Mouse (Mus musculus) liver, postnatal 0 days (tissue): ENCODE results near the gene Cyp4a31. TPM values are rescaled to one million over a fixed set of nuclear protein-coding genes. Genes with fewer than 3 reads are reported as not detected.
A peak's percentile ranks its signal among the peaks of the same experiment; 100 is the strongest.
"Not testable (repeated sequence)": the region's sequence is repeated elsewhere in the genome, so short reads cannot be mapped to it uniquely, and the experiment has no call there.

Experiments
- ATAC-seq: fragments of 200-750 bp; cut with Nextera tagmentation; 2 replicates; pipeline ENCODE4 v1.8.0; 2017; ENCODE audit warnings: mild to moderate bottlenecking, moderate library complexity
- DNase-seq: peaks from one replicate; pipeline ENCODE4 v3.0.0-alpha.2; 2016
- H3K27ac ChIP-seq: fragments of 300-500 bp; sonication (generic); 2 replicates; pipeline ENCODE4 v1.5.1; 2014; ENCODE audit warnings: antibody characterized with exemption, moderate library complexity, mild to moderate bottlenecking, low read depth
- H3K27me3 ChIP-seq: fragments of 300-500 bp; sonication (generic); 2 replicates; pipeline ENCODE4 v1.6.1; 2014; ENCODE audit warnings: low read length, control low read depth, mixed read lengths; ENCODE audit not compliant: insufficient read depth
- H3K36me3 ChIP-seq: fragments of 300-500 bp; sonication (generic); replicated peaks from 2 replicates; pipeline ENCODE4 v1.6.1; 2014; ENCODE audit warnings: mild to moderate bottlenecking, control low read depth, low read length, moderate library complexity, mixed read lengths; ENCODE audit not compliant: insufficient read depth
- H3K4me1 ChIP-seq: fragments of 300-500 bp; sonication (generic); 2 replicates; pipeline ENCODE4 v1.6.1; 2014; ENCODE audit warnings: antibody characterized with exemption, mild to moderate bottlenecking, control low read depth; ENCODE audit not compliant: insufficient read depth
- H3K4me2 ChIP-seq: fragments of 300-500 bp; sonication (generic); 2 replicates; pipeline ENCODE4 v1.6.1; 2014; ENCODE audit warnings: low read depth, mild to moderate bottlenecking, low read length, moderate library complexity, mixed read lengths
- H3K4me3 ChIP-seq: fragments of 300-500 bp; sonication (generic); 2 replicates; pipeline ENCODE4 v1.5.1; 2014; ENCODE audit warnings: low read depth, low read length
- H3K9ac ChIP-seq: fragments of 300-500 bp; sonication (generic); replicated peaks from 2 replicates; pipeline ENCODE4 v1.6.1; 2014; ENCODE audit warnings: mild to moderate bottlenecking, moderate library complexity
- H3K9me3 ChIP-seq: fragments of 300-500 bp; sonication (generic); 2 replicates; pipeline ENCODE4 v1.6.1; 2016; ENCODE audit warnings: mild to moderate bottlenecking, control low read depth, low read length, mixed read lengths
- CTCF ChIP-seq: sonication (generic); IDR thresholded peaks from 2 replicates; pipeline ENCODE4 v1.5.1; 2016; ENCODE audit warnings: antibody characterized with exemption, low read depth
- EP300 ChIP-seq: IDR thresholded peaks from 2 replicates; pipeline ENCODE4 v1.6.1; 2016; ENCODE audit warnings: antibody characterized with exemption, low read depth, mild to moderate bottlenecking
- WGBS: fragments of 180-500 bp; shearing (Covaris S2); extraction: QIAGEN DNeasy Blood & Tissue Kit; methylation state at CpG from one replicate; pipeline ENCODE4 v1.1.7; 2014; ENCODE audit not compliant: insufficient replicate concordance; 5-methylcytosine and 5-hydroxymethylcytosine counted together
- polyA plus RNA-seq: library from polyadenylated mRNA; unstranded; fragments of >200 nt; fragmentation: Nextera tagmentation; extraction: Ambion mirVana; gene quantifications from 2 replicates; pipeline ENCODE4 v1.2.1, GENCODE M21; 2015

The Cyp4a31 gene
- polyA plus RNA-seq, 1 experiment from 2014 or later: 108 TPM

GRCm38 (mm10) chr4:115575255-115575654, 11.8 kb downstream of the Cyp4a31 start:
- H3K27me3 ChIP-seq: no peaks in the 10 kb centered on the region
- no peak overlapping the region for H3K27ac ChIP-seq
- DNase-seq (no peak), ATAC-seq (0 out of 2 replicates have a peak, but pooled peaks have one; percentile 25)
- no peak overlapping the region for H3K4me3 ChIP-seq
- H3K36me3 ChIP-seq: no peaks in the 10 kb centered on the region
- no peak overlapping the region for H3K9ac ChIP-seq
- 62% methylated on average over 3 of the region's 3 CpGs for WGBS
- H3K4me1 ChIP-seq: no peaks in the 10 kb centered on the region
- no peak for TF ChIP-seq CTCF
- H3K9me3 ChIP-seq: no peaks in the 10 kb centered on the region
- no peak overlapping the region for H3K4me2 ChIP-seq

- ATAC-seq (no peak), DNase-seq (no peak)
- no peak overlapping the region for H3K27ac ChIP-seq
- no peaks in the 10 kb centered on the region for H3K36me3 ChIP-seq
- H3K4me2 ChIP-seq: no peak overlapping the region
- H3K4me1 ChIP-seq: no peaks in the 10 kb centered on the region
- H3K27me3 ChIP-seq: no peaks in the 10 kb centered on the region
- 81% methylated on average over 2 of the region's 2 CpGs for WGBS
- H3K4me3 ChIP-seq: no peak overlapping the region
- H3K9ac ChIP-seq: no peak overlapping the region
- TF ChIP-seq CTCF (no peak), EP300 (no peak)
- H3K9me3 ChIP-seq: no peaks in the 10 kb centered on the region
Observed at GRCm38 (mm10) chr4:115575776-115576175, 12.3 kb downstream of the Cyp4a31 start.

GRCm38 (mm10) chr4:115583036-115583435, 19.6 kb downstream of the Cyp4a31 start:
- Histone ChIP-seq H3K36me3 (no peaks in the 10 kb centered on the region), H3K9ac (no peak overlapping the region), H3K9me3 (no peaks in the 10 kb centered on the region), H3K27me3 (no peaks in the 10 kb centered on the region), H3K4me2 (no peak overlapping the region), H3K4me1 (no peaks in the 10 kb centered on the region), H3K4me3 (no peak overlapping the region), H3K27ac (no peak overlapping the region; the same call in 1 of the 2 replicates)
- DNase-seq: no peak
- TF ChIP-seq CTCF: no peak
- peak; percentile 99 for TF ChIP-seq EP300
- peak; percentile 97 for ATAC-seq

GRCm38 (mm10) chr4:115596357-115596756, 32.9 kb downstream of the Cyp4a31 start:
- Histone ChIP-seq H3K9me3 (no peaks in the 10 kb centered on the region), H3K4me3 (no peak overlapping the region), H3K36me3 (no peaks in the 10 kb centered on the region), H3K4me1 (no peaks in the 10 kb centered on the region), H3K27ac (peak overlapping the region; percentile 78), H3K9ac (no peak overlapping the region), H3K4me2 (no peak overlapping the region), H3K27me3 (no peaks in the 10 kb centered on the region)
- no peak for TF ChIP-seq CTCF
- no peak for TF ChIP-seq EP300
- ATAC-seq (peak; percentile 63), DNase-seq (no peak)
- 69% methylated on average over 1 of the region's 1 CpGs for WGBS

- Histone ChIP-seq H3K4me3 (no peak overlapping the region), H3K4me1 (no peaks in the 10 kb centered on the region), H3K4me2 (no peak overlapping the region), H3K27ac (peak overlapping the region; percentile 87), H3K27me3 (no peaks in the 10 kb centered on the region), H3K9me3 (no peaks in the 10 kb centered on the region), H3K9ac (no peak overlapping the region), H3K36me3 (no peaks in the 10 kb centered on the region)
- 45% methylated on average over 2 of the region's 2 CpGs for WGBS
- no peak for DNase-seq
- ATAC-seq: peak; percentile 93
- TF ChIP-seq CTCF (no peak), EP300 (peak; percentile 93)
Observed at GRCm38 (mm10) chr4:115596824-115597336, 33.4 kb downstream of the Cyp4a31 start.

- not testable (repeated sequence) for H3K4me3 ChIP-seq, H3K27me3 ChIP-seq, H3K4me1 ChIP-seq, H3K9me3 ChIP-seq, H3K27ac ChIP-seq, H3K36me3 ChIP-seq, H3K9ac ChIP-seq, DNase-seq
- peak within 1 kb of the TSS; percentile 22; the same call in 1 of the 2 replicates for H3K4me2 ChIP-seq
- ATAC-seq: peak; percentile 39
- WGBS: 80% methylated on average over 8 of the region's 8 CpGs
Observed at GRCm38 (mm10) chr4:115600611-115601010, 37.2 kb downstream of the Cyp4a31 start, which contains the start of gene Cyp4a32. Cyp4a32 (plus strand) TSS chr4:115600969.

- ATAC-seq (no peak), DNase-seq (no peak)
- no peak for TF ChIP-seq CTCF
- no peak for TF ChIP-seq EP300
- Histone ChIP-seq H3K27ac (no peak overlapping the region), H3K4me2 (no peak overlapping the region), H3K27me3 (no peaks in the 10 kb centered on the region), H3K9ac (no peak overlapping the region), H3K4me1 (no peaks in the 10 kb centered on the region), H3K9me3 (no peaks in the 10 kb centered on the region), H3K36me3 (no peaks in the 10 kb centered on the region), H3K4me3 (no peak overlapping the region)
Observed at GRCm38 (mm10) chr4:115614005-115614404, 50.6 kb downstream of the Cyp4a31 start.

GRCm38 (mm10) chr4:115625560-115625959, 62.1 kb downstream of the Cyp4a31 start:
- not testable (repeated sequence) for ATAC-seq, DNase-seq
- 80% methylated on average over 3 of the region's 3 CpGs for whole genome bisulfite sequencing

More at GRCm38 (mm10) chr4:115625560-115625959, 62.1 kb downstream of the Cyp4a31 start:
- not testable (repeated sequence) for H3K27ac ChIP-seq, H3K9me3 ChIP-seq, H3K36me3 ChIP-seq, H3K4me2 ChIP-seq, H3K4me3 ChIP-seq, H3K27me3 ChIP-seq, H3K4me1 ChIP-seq, H3K9ac ChIP-seq
